Mouse (Mus musculus) olfactory bulb, adult 2 months (tissue): Measurements from ENCODE around the gene Dph5.

Source experiments
- CTCF ChIP-seq: fragments of 200-500 bp; IDR thresholded peaks from 2 replicates; pipeline ENCODE4 v1.5.1; 2012; ENCODE audit warnings: low read depth, mild to moderate bottlenecking, low read length, moderate library complexity; ENCODE audit not compliant: insufficient read depth
- POLR2A ChIP-seq: fragments of 200-500 bp; IDR thresholded peaks from 2 replicates; pipeline ENCODE4 v1.6.1; 2012; ENCODE audit warnings: mild to moderate bottlenecking, low read depth, low read length, moderate library complexity; ENCODE audit not compliant: insufficient read depth

DNA sequence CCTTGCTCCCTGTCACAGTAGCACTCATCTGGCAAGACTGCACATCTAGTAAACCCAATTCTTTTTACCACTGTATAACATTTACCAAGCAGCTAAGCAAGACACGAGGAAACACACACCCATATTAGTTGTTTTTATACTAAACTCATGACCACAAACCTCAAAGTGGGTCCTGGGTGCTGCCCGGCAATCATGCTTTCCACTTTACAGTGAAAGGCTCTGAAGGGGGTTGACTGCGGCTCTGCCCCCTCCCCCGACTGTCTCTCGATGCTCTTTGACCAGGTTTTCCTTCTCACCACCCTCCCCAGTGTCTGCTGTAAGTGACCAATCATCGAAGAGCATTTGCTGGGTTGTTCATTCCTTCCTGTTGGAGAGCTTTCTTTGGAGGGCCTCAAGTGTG, 86.6 kb downstream of the Dph5 start:
- TF ChIP-seq CTCF (no peak), POLR2A (no peak)
